Mouse (Mus musculus): ENCODE measurements around the gene Cdkl1.
A peak's percentile ranks its signal among the peaks of the same experiment; 100 is the strongest.

GRCm38 (mm10) chr12:69757418-69758141, 33.5 kb downstream of the Cdkl1 start:
- no peak for TF ChIP-seq POLR2A (IDR thresholded peaks at IDR 0.05; ENCODE audit: control insufficient read depth, extremely low read depth, insufficient read depth, low read length, poor library complexity)
- peak; percentile 84; the same call in 1 of the 2 replicates for TF ChIP-seq CTCF (IDR thresholded peaks at IDR 0.05; ENCODE audit: borderline replicate concordance, control insufficient read depth, extremely low read depth, insufficient read depth, low read length, poor library complexity)
